Mouse (Mus musculus) adrenal gland, postnatal 14 days (tissue): Measurements from ENCODE around the gene Bscl2. TPM values are rescaled to one million over a fixed set of nuclear protein-coding genes. Genes with fewer than 3 reads are reported as not detected.

Experiments used
- DNase-seq: peaks from one replicate; pipeline ENCODE4 v3.0.0; 2021; ENCODE audit warnings: mixed read lengths
- long read RNA-seq, 2 experiments: library from polyadenylated mRNA; stranded (forward); transcript quantifications; one replicate each; pipeline ENCODE4 v2.0.0; 2021
- total RNA-seq: library from RNA; stranded (reverse); gene quantifications from 2 replicates; pipeline ENCODE4 v1.2.3, GENCODE M21; 2021

Bscl2 gene
- total RNA-seq, result 143 and 153 TPM in 2 replicates
- long read RNA-seq, experiment 1, transcript Bscl2-208 (10 exons, 1,911 nt), result minor isoform, 15 of 176 reads
- long read RNA-seq, experiment 1, transcript Bscl2-201 (11 exons, 1,388 nt), result major isoform, 82 of 176 reads
- long read RNA-seq, experiment 1, transcript Bscl2-210 (12 exons, 1,962 nt), result minor isoform, 41 of 176 reads
- long read RNA-seq, experiment 1, partial matches to known transcripts, result 13 of 176 reads
- long read RNA-seq, experiment 1, other reads (novel, unspliced or antisense), result 21 of 176 reads
- long read RNA-seq, experiment 2, transcript Bscl2-210 (12 exons, 1,962 nt), result minor isoform, 17 of 105 reads
- long read RNA-seq, experiment 2, transcript Bscl2-208 (10 exons, 1,911 nt), result minor isoform, 14 of 105 reads
- long read RNA-seq, experiment 2, transcript Bscl2-201 (11 exons, 1,388 nt), result major isoform, 65 of 105 reads
- long read RNA-seq, experiment 2, partial matches to known transcripts, result 3 of 105 reads
- long read RNA-seq, experiment 2, other reads (novel, unspliced or antisense), result 4 of 105 reads

DNA sequence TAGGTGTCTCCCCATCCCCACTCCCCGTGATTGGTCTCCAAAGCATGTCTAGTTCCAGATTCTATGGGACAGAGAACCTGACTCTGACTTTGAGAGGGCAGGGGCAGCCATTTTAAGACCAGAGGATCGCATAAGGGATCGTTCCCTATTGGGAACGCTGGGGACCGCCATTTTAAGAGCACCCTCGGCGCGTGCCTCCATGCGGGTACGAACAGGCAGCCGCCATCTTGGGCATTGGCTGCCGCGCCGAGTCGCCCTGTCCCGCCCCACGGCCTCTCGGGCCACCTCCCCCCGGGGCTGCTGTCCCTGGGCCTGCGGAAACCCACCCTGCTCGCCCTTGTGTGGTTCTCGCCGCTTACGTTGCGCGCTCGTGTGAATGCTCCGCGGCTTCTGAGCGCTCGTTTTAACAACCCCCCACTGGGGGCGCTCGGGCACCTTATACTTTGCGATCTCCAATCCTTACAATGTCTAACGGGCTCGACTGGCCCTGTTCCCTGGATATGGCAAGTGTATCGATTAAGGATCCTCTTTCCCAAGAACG, at the start of gene Bscl2:
TSS of gene Bscl2 (plus strand) at position 217 of the 541 bp plus-strand sequence.
- peak; percentile 90 for DNase-seq

DNA sequence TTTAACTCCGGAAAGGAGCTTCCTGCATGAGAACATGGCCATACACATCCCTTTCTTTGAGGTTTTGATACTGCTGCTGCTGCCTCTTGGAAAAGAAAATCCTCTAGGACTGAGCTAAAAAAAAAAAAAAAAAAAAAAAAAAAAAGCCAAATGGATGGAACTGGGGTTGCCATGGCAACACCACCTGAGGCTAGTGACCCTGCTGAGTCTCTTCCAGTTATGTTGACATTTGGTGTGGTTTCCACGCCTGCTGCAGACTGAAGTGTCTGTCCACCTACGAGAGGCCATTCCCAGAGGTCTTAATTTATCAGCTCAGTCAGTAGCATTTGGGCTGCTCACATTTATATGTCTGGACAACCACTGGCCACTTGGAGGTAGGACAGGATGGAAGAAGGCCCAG, 48.7 kb upstream of the Bscl2 start:
- DNase-seq, result no peak

DNA sequence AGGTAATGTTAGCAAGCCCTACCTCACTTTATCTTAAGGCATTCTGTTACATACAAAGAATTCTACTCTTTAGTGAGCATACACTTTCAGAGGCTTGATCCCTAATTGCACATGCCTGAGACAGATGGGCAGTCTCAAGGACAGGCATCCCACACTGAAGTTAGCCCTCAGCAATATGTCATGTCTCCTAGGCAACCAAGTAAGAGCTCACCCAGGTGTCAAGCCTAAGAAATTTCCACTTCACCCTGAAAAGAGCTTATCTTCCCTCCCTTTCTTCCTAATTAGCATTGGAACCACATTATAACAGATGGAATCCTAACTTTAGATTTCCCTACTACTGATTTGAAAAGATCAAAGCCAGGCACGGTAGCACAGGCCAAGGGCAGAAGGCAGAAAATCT, 48.1 kb upstream of the Bscl2 start:
- no peak for DNase-seq

DNA sequence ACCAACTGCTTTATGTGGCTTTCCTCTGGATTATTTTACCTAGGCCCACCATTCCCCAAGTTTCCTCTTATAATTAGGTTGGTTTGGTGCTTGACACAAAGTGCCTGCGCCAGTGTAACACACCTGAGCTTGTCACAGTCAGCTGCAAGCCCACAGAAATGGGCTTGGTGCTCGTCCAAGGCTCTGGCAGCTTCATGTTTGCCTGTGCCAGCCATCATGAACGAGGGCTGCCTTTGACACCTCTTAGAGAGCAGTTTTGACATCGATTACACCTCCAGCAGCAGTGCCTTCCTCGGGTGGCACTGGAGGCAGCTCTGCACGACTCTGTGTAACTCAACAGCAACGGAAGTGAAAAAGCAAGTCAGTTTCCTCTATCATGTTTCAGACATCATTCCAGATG, 47.1 kb upstream of the Bscl2 start:
- DNase-seq, result no peak

DNA sequence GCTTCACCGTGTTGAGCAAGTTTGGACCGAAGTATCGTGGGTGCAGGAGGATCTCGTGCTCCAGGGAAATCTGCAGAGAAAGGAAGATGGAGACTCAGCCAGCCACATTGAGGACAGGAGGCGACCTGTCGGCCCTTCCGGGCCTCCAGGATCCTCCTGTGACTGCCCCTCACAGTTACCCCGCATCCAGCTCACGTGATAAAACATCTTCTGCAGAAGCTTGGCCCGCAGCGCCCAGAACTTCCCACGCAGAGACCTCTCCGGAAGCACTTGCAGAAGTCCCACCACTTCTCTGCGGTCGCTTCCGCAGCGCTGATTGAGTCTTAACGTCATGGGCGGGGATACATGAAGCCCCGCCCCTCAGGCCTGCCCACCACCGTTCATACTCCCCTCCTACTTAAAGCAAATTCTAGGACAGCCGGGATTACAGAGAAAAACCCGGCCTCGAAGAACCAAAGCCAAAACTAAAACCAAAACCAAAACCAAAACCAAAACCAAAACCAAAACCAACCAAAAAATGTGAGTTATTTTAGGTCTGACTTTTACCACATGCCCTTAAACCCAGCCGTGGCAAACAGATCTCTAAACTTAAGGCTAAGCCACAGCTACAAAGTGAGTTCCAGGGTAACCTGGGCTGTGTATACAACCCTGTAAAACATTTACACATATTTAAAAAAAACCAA, 38.9 kb upstream of the Bscl2 start, which contains the start of gene Polr2g:
TSS of gene Polr2g (minus strand) at position 314 of the 683 bp plus-strand sequence.
- DNase-seq, result peak; percentile 94

DNA sequence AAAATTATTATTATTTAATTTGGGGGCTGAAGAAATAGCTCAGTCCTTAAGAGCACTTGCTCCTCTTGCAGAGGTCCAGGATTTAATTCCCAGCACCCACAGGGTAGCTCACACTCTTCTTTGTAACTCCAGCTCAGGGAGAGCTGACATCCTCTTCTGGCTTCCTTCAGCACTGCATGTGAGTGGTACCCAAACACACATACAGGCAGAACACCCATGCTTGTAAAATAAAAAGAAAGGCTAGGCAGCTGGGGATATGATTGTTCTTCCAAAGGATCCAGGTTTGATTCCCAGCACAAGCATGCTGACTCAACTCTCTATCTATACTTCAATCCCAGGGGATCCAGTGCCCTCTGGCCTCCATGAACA, 38.3 kb upstream of the Bscl2 start:
- no peak for DNase-seq

DNA sequence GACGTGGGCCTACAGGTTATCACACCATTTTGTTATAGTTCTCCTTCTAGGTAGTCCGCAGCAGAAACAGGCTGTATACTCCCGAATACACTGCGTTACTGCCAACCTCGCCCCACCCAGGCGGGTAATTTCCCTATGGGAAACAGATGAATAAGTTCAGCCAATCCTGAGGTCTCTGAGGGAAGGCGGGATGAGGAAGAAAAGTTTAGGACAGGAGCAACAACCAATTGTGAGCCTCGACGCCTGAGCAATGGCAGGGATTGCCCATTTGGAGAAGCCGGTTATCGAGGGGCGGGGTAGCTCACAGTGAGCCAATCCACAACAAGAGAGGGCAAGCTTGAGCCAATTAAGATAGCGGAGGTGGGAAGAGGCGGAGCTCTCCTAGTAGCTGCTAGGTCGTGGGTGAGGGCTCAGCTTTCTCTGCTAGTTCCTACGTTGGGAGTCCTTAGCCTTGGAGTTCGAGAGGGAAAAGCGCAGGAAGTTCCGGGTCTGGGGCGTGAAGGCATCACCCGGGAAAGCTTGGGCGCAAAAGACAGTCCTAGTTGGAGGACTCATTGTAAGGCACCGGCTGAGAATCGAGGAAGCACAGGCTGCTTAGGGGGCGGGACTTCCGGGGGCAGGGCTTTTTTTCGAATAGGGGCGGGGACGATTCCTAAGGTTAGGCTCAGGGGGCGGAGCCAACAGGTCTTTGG, 35.0 kb upstream of the Bscl2 start, which contains the start of gene Zbtb3:
TSS of gene Zbtb3 (plus strand) at position 426 of the 692 bp plus-strand sequence.
- peak; percentile 96 for DNase-seq

DNA sequence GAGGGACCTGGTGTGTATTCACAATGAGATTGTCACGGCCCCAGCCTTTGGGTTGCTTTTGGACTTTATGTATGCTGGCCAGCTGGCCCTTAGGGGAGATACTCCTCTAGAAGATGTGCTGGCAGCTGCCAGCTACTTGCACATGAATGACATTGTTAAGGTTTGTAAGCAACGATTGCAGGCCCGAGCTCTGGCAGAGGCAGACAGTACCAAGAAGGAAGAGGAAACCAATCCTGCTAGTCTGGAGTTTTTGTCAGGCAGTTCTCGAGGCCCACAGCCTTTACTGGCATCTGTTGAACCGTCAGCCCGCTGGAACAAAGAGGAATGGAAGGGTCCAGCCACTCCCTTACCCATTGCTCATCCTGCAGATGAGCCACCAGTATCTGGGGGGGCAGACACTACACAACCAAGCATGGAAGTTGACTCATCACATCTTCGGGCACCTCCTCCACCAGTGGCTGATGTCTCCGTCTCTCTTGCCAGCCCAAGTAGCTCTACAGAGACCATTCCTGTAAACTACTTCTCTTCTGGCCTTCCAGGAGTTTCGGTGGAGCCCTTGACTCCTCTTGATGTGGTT, 34.0 kb upstream of the Bscl2 start:
- DNase-seq, result no peak

DNA sequence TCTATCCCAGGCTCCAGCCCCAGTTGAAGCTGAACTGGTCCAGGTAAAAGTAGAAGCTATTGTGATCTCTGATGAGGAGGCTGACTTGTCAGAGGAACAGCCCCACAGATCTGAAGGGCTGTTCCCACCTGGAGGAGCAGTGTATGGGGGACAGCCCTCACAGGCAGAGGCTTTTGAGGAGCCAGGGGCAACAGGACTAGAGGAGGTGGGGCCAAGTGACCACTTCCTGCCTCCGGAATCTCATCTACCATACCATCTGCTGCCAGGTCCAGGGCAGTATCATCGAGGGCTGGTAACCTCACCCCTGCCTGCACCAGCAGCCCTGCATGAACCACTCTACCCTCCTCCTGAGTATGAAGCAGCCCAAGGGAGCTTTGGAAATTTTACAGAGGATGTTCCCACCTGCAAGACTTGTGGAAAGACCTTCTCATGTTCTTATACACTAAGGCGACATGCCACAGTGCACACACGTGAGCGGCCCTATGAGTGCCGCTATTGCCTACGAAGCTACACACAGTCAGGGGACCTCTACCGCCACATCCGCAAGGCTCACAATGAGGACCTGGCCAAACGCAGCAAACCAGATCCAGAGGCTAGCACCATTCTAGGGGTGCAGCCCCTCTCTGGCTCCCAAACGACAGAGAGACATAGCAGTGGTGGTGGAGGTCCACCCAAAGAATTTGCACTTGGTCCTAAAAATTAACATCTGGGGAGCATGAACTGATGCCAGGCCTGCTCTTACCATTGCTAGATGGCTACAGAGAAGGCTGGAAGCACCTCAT, 33.2 kb upstream of the Bscl2 start:
- DNase-seq, result no peak

DNA sequence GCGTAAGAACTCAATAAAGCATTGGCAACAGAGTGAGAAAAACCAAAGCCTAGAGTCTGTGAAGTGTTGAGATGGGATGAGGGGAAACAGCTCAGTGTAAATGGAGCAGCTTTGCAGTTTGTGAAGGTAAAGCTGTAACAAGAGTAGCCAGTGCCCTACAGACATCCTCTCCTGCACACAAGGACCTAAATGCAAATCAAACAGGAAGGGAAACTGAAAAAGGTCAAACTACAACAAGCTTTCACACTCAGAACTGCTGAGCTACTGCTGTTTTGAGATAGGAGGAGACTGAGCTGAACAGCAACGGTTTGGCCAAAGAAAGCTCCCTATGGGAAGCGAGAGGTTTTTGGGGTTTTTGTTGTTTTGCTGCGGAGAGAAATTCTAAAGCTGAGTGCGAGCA, 30.5 kb upstream of the Bscl2 start:
- no peak for DNase-seq

DNA sequence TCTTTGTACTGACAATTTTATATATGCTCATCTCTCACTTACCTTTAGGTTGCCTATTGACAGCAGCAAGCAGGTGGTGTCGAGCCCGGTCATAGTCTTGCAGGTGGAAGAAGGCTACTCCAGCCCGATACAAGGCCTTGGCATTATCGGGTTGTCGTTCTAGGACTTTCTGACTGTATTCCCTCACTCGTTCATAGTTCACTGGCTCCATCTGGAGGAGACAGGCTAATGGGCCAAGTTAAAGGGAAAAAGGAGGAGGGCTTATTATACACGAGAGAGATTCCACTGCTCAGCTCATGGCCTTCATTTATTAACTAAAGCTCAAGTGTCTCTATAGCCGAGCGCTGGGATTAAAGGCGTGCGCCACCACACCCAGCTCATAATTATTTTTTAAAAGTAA, 21.5 kb upstream of the Bscl2 start:
- peak; percentile 44 for DNase-seq

DNA sequence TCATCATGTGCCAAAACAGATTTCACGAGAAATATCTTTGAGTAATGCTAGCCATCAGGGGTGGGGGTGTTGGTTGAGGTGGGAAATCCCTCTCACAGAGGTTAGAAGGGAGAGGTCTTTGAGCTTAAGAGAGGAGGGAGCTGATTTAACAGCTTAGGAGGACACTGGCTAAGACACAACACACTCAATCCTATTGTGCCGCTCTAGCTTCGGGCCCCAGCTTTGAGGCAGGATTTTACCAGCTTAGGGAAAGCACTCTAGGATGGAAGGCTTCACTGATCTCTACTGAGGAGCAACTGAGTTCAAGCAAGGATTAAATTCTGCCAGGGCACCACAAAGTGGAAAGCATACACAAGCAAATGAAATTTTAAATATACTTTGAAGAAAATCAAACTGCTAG, 20.3 kb upstream of the Bscl2 start:
- DNase-seq, result no peak

DNA sequence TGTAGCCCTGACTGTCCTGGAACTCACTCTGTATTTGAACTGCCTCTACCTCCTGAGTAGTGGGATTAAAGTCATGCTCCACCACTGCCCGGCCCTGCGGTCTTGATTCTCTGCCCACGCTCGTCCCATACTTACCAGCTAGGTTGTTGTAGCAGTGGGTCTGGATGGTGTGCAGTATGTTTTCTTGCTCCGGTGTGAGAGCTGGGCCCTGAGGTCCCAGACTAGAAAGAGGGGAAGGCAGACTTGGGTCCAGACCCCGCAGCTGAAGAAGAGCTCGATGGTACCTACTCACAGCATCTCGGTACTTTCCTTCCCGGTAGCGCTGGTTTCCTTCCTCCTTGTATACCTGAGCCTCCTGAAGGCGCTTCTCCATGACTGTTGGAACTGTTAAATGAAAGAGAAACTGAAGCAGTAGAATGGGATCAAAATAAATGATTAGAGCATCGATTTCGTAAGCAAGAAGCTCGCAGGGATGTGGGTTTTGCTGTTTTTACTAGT, 18.9 kb upstream of the Bscl2 start:
- no peak for DNase-seq

DNA sequence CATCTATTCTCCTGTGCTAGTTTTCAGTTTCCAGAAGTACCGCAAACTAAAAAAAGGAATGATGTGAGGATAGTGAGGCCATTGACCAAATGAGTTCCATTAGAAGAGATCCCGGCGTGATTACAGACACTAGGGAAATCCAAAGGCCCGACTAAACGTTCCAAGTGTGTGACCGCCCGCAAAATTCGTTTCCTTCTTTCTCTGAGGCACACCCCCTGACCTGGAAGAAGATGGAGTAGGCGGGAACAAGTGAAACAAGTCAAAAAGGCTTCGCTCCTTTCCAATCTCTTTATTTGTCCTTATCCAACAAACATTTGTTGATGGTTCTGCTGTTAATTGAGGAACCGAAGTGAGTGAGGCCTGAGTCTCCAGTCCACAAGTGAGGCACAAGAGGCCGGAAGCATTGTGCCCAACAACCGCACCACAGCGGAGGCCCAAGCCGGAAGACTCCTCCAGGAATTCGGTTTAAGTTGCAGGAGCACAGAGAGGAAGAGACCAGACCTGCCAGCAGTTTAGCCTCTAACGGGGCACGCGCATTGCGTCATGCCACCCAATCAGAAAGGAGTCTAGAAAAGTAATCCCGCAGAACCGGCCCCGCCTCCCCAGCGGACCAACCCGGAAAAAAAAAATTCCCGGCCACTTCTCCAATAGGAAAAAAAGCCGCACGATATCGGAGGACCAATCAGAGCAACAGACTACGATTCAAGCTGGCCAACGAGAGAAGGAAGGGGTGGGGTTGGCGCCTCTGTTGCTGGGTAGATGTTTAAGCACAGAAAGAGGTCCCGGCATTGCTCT, 18.3 kb upstream of the Bscl2 start, which contains the start of gene Ttc9c:
TSS of gene Ttc9c (minus strand) at position 533 of the 795 bp plus-strand sequence.
- DNase-seq, result peak; percentile 98

DNA sequence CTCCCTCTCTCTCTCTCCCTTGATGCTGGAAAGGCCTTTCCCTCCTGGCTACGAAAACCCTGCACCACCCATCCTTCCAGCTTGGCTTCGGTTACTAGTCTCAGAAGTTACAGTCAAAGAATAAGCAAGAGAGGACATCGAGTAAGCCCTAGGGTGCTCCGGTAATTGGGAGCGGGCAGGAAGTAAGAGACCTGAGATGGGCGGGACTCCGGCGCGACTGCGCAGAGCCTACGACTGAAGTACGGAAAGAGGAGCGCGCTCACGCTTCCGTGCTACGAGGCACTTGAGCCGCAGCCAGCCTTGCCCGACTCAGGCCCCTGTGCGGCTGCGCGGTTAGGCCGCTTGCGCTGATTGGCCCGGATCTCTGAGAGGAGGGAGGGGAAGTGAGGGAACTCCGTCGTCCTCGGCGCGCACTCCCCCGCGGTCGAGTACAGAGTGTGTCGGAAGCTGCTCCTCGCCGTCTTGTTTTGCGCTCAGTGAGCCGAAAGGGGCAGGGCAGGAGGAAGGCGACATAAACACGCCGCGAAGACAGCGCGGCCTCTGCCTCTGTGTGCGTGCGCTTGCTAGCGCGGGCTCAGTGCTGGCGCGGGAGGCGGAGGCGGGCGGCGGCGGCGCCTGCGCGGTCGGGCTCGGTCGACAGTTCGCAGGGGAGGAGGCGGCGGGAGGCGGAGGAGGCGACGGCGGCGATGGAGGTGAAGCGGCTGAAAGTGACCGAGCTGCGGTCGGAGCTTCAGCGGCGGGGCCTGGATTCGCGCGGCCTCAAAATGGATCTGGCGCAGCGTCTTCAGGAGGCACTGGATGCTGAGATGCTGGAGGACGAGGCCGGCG, 17.5 kb upstream of the Bscl2 start, which contains the start of gene Hnrnpul2:
TSS of gene Hnrnpul2 (plus strand) at position 415 of the 828 bp plus-strand sequence.
- DNase-seq, result peak; percentile 99

DNA sequence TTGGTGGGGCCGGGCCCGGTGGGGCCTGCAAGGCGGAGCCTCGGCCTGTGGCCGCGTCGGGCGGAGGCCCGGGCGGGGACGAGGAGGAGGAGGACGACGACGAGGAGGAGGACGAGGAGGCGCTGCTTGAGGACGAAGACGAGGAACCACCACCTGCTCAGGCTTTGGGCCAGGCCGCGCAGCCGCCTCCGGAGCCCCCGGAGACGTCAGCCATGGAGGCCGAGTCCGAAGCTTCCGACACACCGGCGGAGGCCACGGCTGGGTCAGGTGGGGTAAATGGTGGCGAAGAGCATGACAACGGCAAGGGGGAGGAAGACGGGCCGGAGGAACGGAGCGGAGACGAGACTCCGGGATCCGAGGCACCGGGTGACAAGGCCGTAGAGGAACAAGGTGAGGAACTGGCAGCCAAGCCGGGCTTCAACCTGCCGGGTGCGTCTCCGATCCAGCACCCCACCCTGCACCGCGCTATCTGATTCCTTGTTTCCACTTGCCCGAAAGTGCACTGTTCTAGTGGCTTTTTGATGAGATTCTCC, 16.8 kb upstream of the Bscl2 start:
- DNase-seq, result no peak

DNA sequence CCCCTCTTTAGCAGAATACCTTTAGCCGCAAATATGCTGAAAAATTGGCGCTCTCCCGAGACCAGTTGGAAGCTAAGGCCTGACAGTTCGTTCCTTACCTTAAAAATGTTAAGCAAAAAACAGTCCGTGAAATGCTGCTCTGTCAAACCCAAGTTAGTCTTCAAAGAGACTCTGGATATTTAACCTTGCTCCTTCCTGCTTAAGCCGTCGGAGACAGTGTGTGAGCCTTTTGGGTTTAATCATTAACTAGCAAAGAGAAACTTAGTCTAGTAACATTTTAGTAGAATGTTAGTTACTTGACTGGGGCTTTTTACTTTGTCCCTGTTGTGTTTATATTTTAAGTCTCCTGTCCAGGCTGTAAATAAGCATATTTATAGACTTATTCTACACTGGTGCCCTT, 16.1 kb upstream of the Bscl2 start:
- DNase-seq, result no peak

DNA sequence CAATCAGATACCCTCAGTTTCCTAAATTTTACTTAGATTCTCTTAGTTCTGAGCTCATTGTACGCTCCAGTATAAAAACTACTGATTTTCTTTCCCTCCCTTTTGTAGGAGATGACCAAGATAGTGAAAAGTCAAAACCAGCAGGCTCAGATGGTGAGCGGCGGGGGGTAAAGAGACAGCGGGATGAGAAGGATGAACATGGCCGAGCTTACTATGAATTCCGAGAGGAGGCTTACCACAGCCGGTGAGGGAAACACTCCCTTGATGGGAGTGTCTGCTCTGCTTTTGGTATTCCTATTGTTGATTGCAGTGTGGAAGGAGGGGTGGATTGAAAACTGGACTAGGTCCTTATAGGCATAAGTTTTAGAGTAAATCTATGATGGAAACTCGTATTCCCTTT, 14.6 kb upstream of the Bscl2 start:
- DNase-seq, result no peak

DNA sequence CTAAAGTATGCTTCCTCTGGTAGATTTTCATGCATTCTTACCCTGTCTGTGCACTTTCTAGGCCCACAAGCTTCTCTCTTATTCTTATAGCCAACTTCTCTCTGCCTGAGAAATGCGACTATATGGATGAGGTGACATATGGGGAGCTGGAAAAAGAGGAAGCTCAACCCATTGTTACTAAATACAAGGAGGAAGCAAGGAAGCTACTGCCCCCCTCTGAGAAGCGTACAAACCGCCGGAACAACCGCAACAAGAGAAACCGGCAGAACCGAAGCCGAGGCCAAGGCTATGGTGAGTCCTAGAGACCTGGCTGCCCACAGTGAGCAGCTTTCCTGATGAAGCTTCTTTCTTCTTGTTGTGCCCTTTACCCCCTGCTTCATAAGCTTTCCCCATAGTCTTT, 7.6 kb upstream of the Bscl2 start, which contains the start of gene AC129217.1:
TSS of gene AC129217.1 (plus strand) at position 114 of the 400 bp plus-strand sequence.
- no peak for DNase-seq
